ENCODE assay signal across 10 mouse cellular contexts in the genomic region with DNA sequence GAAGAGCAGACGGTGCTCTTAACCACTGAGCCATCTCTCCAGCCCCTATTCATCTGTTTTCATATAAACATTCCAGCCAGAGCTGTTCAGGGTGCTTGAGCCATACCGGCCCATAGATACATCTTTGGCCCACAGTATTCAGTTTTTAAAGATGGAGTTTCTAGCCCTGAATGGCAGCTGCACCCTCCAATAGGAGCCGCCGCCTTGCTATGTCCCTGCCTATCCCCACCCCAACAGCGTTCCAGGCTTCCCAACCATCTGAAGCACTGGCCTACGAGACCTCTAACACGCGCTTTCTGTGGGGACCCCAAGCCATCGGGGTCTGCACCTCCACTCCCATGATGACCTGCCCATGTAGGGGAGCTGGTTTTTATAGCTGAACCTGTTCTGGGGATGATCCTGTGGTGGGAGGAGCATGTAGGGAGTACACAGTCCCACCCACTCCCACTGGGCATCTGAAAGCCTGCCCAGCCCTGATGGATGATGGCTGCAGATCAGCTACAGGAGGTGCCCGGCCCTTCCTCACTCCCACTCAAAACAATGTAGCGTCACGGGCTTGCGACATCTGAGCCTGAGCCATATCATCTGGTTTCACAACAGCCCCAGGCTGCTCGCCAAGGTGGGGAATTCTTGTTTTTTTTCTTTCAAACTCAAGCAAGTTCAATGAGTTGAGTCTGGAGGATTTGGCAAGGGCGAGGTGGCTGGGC. TPM values are rescaled to one million over a fixed set of nuclear protein-coding genes. Genes with fewer than 3 reads are reported as not detected.
A peak's percentile ranks its signal among the peaks of the same experiment; 100 is the strongest.
DNase-seq lines count a peak whose midpoint lies in the region; ATAC-seq and TF ChIP-seq lines count a peak whose summit lies in the region.
"Had no signal": no experiment of that assay in that cellular context is flagged by ENCODE, and none has a peak within 500 bp of the region (broad histone marks: within the 10 kb centered on the region; RNA-seq: fewer than 3 reads in every experiment).

No protein-coding gene starts in this region.

- 63% methylated on average over 15 of the region's 15 CpGs for WGBS in liver, adult 2 months
- 83% methylated on average over 15 of the region's 15 CpGs for WGBS in liver, embryonic 11.5 days
- WGBS in heart, embryonic 15.5 days = 81% methylated on average over 15 of the region's 15 CpGs
- 80% methylated on average over 15 of the region's 15 CpGs for WGBS in lung, embryonic 15.5 days
- WGBS in hindbrain, postnatal 0 days = 75% methylated on average over 15 of the region's 15 CpGs

- no peaks in the 10 kb centered on the region for H3K27me3 ChIP-seq in liver, adult 2 months (ENCODE audit: control insufficient read depth, insufficient read depth, low read length)
- no peaks in the 10 kb centered on the region for H3K27me3 ChIP-seq in liver, embryonic 11.5 days (replicated peaks; ENCODE audit: control insufficient read depth, insufficient read depth, low read length)
- H3K27me3 ChIP-seq in heart, embryonic 15.5 days = no peaks in the 10 kb centered on the region
- H3K27me3 ChIP-seq in lung, embryonic 15.5 days = no peaks in the 10 kb centered on the region
- no peaks in the 10 kb centered on the region for H3K27me3 ChIP-seq in hindbrain, postnatal 0 days (ENCODE audit: insufficient read depth, low read length)
- H3K27me3 ChIP-seq: heart, embryonic 13.5 days; neural tube, embryonic 13.5 days had no signal

- H3K4me3 ChIP-seq in liver, adult 2 months (ENCODE audit: insufficient read depth, low read depth, low read length) = no peak overlapping the region
- no peak overlapping the region for H3K4me3 ChIP-seq in liver, embryonic 11.5 days (ENCODE audit: low read depth, low read length)
- no peak overlapping the region for H3K4me3 ChIP-seq in heart, embryonic 15.5 days
- H3K4me3 ChIP-seq in lung, embryonic 15.5 days = no peak overlapping the region
- no peak overlapping the region for H3K4me3 ChIP-seq in hindbrain, postnatal 0 days (ENCODE audit: low read length)
- H3K4me3 ChIP-seq: heart, embryonic 13.5 days; neural tube, embryonic 13.5 days had no signal

- ATAC-seq in liver, embryonic 11.5 days (replicated peaks; ENCODE audit: low FRiP score) = no peak
- ATAC-seq in heart, embryonic 15.5 days (replicated peaks; ENCODE audit: insufficient number of reproducible peaks, insufficient read depth, low FRiP score, low read depth) = 0 out of 2 replicates have a peak, but pooled peaks have one; percentile 45
- ATAC-seq in lung, embryonic 15.5 days (ENCODE audit: borderline replicate concordance, extremely low read depth, low FRiP score, low TSS enrichment) = peak; percentile 73; the same call in 1 of the 2 replicates
- ATAC-seq in hindbrain, postnatal 0 days = no peak

- no peaks in the 10 kb centered on the region for H3K79me2 ChIP-seq in liver, adult 2 months (ENCODE audit: control insufficient read depth, insufficient read depth, low read length)

- no peak overlapping the region for H3K4me2 ChIP-seq in liver, embryonic 11.5 days
- no peak overlapping the region for H3K4me2 ChIP-seq in heart, embryonic 15.5 days
- no peak overlapping the region for H3K4me2 ChIP-seq in lung, embryonic 15.5 days
- H3K4me2 ChIP-seq in hindbrain, postnatal 0 days (ENCODE audit: low read depth, low read length) = no peak overlapping the region
- H3K4me2 ChIP-seq: heart, embryonic 13.5 days; neural tube, embryonic 13.5 days had no signal

- no peaks in the 10 kb centered on the region for H3K36me3 ChIP-seq in liver, adult 2 months (ENCODE audit: control insufficient read depth, insufficient read depth, low read length)
- peaks cover 3% of the 10 kb centered on the region; the same call in 1 of the 2 replicates for H3K36me3 ChIP-seq in liver, embryonic 11.5 days (ENCODE audit: control insufficient read depth, insufficient read depth, low read length)
- peaks cover 13% of the 10 kb centered on the region; the same call in 1 of the 2 replicates for H3K36me3 ChIP-seq in heart, embryonic 15.5 days
- H3K36me3 ChIP-seq in lung, embryonic 15.5 days = no peaks in the 10 kb centered on the region
- H3K36me3 ChIP-seq in hindbrain, postnatal 0 days (ENCODE audit: insufficient read depth, low read length) = peaks cover 3% of the 10 kb centered on the region; the same call in 1 of the 2 replicates

- H3K4me1 ChIP-seq in liver, adult 2 months (ENCODE audit: control insufficient read depth, insufficient read depth, low read length) = peaks cover 5% of the 10 kb centered on the region; the same call in 1 of the 2 replicates
- H3K4me1 ChIP-seq in liver, embryonic 11.5 days (replicated peaks; ENCODE audit: control insufficient read depth, insufficient read depth, low read length) = no peaks in the 10 kb centered on the region
- H3K4me1 ChIP-seq in heart, embryonic 15.5 days (replicated peaks) = peaks cover 13% of the 10 kb centered on the region; the same call in 1 of the 2 replicates
- peaks cover 11% of the 10 kb centered on the region; the same call in 1 of the 2 replicates for H3K4me1 ChIP-seq in lung, embryonic 15.5 days
- H3K4me1 ChIP-seq in hindbrain, postnatal 0 days (ENCODE audit: insufficient read depth, low read length) = no peaks in the 10 kb centered on the region

- no peak overlapping the region for H3K9ac ChIP-seq in liver, adult 2 months (ENCODE audit: low read depth, low read length)
- H3K9ac ChIP-seq in liver, embryonic 11.5 days (ENCODE audit: low read depth, low read length) = no peak overlapping the region
- no peak overlapping the region for H3K9ac ChIP-seq in heart, embryonic 15.5 days
- H3K9ac ChIP-seq in lung, embryonic 15.5 days = no peak overlapping the region
- no peak overlapping the region for H3K9ac ChIP-seq in hindbrain, postnatal 0 days (replicated peaks; ENCODE audit: low read length)
- H3K9ac ChIP-seq: heart, embryonic 13.5 days; neural tube, embryonic 13.5 days had no signal

- peak; percentile 94 for DNase-seq in liver, adult 2 months (ENCODE audit: extremely low read depth, low read depth, low spot score)
- DNase-seq in liver, embryonic 11.5 days (ENCODE audit: low spot score) = no peak
- DNase-seq in urinary bladder, adult 2 months (ENCODE audit: low spot score) = peak; percentile 35
- no peak for DNase-seq in hindbrain, postnatal 0 days (ENCODE audit: low spot score)
- no peak for DNase-seq in right cerebral cortex, postnatal 4 days
- no peak for DNase-seq in B cell, adult 2 months

- TF ChIP-seq CTCF in liver, adult 2 months (IDR thresholded peaks at IDR 0.05; ENCODE audit: low read depth, low read length) = no peak
- no peak for TF ChIP-seq CTCF in hindbrain, postnatal 0 days (IDR thresholded peaks at IDR 0.05; ENCODE audit: low read depth)

- TF ChIP-seq POLR2A in liver, adult 2 months (IDR thresholded peaks at IDR 0.05; ENCODE audit: extremely low read depth, insufficient read depth, low read length) = no peak

- H3K9me3 ChIP-seq in liver, embryonic 11.5 days (ENCODE audit: control insufficient read depth, low read length) = no peaks in the 10 kb centered on the region
- no peaks in the 10 kb centered on the region for H3K9me3 ChIP-seq in heart, embryonic 15.5 days (replicated peaks)
- H3K9me3 ChIP-seq in lung, embryonic 15.5 days = no peaks in the 10 kb centered on the region
- no peaks in the 10 kb centered on the region for H3K9me3 ChIP-seq in hindbrain, postnatal 0 days (ENCODE audit: low read length)
- H3K9me3 ChIP-seq: heart, embryonic 13.5 days; neural tube, embryonic 13.5 days had no signal

- H3K27ac ChIP-seq in liver, adult 2 months (replicated peaks; ENCODE audit: insufficient read depth, low read depth, low read length) = 0 out of 2 replicates have a peak overlapping the region, but pooled peaks have one; percentile 9
- no peak overlapping the region for H3K27ac ChIP-seq in liver, embryonic 11.5 days (ENCODE audit: low read depth, low read length)
- H3K27ac ChIP-seq in heart, embryonic 15.5 days = no peak overlapping the region
- H3K27ac ChIP-seq in lung, embryonic 15.5 days = no peak overlapping the region; the same call in 1 of the 2 replicates
- H3K27ac ChIP-seq in hindbrain, postnatal 0 days = no peak overlapping the region
- H3K27ac ChIP-seq: heart, embryonic 13.5 days; neural tube, embryonic 13.5 days had no signal

RNA-seq across cellular contexts. Expression of a gene that starts 39.7 kb away (rescaled TPM):
- total RNA-seq in liver, adult 2 months (2014; rRNA removed) = 7.8 and 9.9 TPM in 2 replicates
- 16.1 and 21.9 TPM in 2 replicates for polyA plus RNA-seq in liver, adult 2 months (2012; rRNA removed)
- 30.3 and 32.4 TPM in 2 replicates for polyA plus RNA-seq in liver, embryonic 11.5 days (2014; fragmentation: Nextera tagmentation; extraction: Ambion mirVana)
- 80.6 and 94.0 TPM in 2 replicates for polyA plus RNA-seq in heart, embryonic 15.5 days (2015; fragmentation: Nextera tagmentation; extraction: Ambion mirVana)
- 40.2 and 46.6 TPM in 2 replicates for polyA plus RNA-seq in lung, embryonic 15.5 days (2015; fragmentation: Nextera tagmentation; extraction: Ambion mirVana)
- polyA plus RNA-seq in urinary bladder, adult 2 months (2012; rRNA removed) = 78.8 and 93.4 TPM in 2 replicates
- 111 and 114 TPM in 2 replicates for total RNA-seq in hindbrain, postnatal 0 days (2014; rRNA removed)
- 71.4 and 81.6 TPM in 2 replicates for polyA plus RNA-seq in hindbrain, postnatal 0 days (2015; fragmentation: Nextera tagmentation; extraction: Ambion mirVana)

Comparison
In these comparisons a context has a peak if more than half of its experiments do, and no peak if none do; other contexts are left out.
1. DNase-seq: peak in liver, adult 2 months (single experiment) and urinary bladder, adult 2 months (single experiment); none in liver, embryonic 11.5 days (single experiment), hindbrain, postnatal 0 days (single experiment), right cerebral cortex, postnatal 4 days (single experiment) and B cell, adult 2 months (0 of 2).
2. ATAC-seq: peak in heart, embryonic 15.5 days (single experiment) and lung, embryonic 15.5 days (single experiment); none in liver, embryonic 11.5 days (single experiment) and hindbrain, postnatal 0 days (single experiment).